Mouse (Mus musculus) kidney, postnatal 4 days (tissue): ENCODE results near the gene Gm20683.
"Not testable (repeated sequence)": the region's sequence is repeated elsewhere in the genome, so short reads cannot be mapped to it uniquely, and the experiment has no call there.

ENCODE experiments used
- DNase-seq, 2 experiments: peaks; one replicate each; pipeline ENCODE4 v3.0.0; 2021; ENCODE audit warnings: mixed read lengths in 2 of 2

Gm20683 gene

DNA sequence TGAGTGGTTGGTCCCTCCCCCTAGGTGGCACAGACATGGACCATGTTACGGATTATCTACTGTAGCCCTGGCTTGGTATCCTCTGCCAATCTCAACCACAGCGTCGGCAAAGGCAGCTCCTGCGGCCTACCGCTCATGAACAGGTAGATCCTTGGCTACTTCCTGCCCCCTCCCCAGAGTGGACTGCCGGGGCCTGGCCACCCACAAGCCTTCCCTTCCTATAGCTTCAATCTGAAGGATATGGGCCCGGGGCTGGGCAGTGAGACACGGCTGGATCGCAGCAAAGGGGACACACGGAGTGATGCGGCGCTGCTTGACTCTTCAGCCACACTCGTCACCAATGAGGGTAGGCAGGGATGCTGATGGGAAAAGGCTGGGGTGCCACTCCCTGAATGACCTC, 14.6 kb downstream of the Gm20683 start:
- no peak for DNase-seq

DNA sequence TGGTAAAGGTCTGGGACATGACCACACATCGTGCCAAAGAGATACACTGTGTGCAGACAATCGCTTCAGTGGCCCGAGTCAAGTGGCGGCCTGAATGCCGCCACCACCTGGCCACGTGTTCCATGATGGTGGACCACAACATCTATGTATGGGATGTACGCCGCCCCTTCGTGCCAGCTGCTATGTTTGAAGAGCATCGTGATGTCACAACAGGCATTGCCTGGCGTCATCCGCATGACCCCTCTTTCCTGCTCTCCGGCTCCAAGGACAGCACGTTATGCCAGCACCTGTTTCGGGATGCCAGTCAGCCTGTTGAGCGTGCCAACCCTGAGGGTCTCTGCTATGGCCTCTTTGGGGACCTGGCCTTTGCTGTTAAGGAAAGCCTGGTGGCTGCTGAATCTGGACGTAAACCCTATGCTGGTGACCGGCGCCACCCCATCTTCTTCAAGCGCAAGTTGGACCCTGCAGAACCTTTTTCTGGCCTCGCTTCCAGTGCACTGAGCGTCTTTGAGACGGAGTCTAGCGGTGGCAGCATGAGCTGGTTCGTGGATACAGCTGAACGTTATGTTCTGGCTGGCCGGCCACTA, 15.5 kb downstream of the Gm20683 start:
- no peak for DNase-seq

DNA sequence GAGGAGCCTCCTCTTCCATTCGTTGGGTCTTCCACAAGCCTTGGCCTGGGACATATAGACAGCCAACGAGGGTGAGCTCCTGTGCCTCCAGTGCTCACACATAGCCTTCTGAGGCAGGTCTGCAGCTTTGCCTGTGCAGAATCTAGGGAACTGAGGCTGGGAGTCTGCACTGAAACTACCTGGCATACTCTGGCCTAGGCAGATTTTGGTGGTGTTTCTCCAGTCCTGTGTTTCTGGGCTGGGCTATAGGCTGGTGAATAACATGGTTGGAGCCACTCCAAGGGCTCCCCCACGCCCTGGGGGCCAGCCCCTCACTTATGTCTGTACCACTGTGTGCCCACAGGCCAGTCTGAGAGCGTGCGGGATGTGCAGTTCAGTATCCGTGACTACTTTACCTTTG, 16.3 kb downstream of the Gm20683 start:
- no peak for DNase-seq

DNA sequence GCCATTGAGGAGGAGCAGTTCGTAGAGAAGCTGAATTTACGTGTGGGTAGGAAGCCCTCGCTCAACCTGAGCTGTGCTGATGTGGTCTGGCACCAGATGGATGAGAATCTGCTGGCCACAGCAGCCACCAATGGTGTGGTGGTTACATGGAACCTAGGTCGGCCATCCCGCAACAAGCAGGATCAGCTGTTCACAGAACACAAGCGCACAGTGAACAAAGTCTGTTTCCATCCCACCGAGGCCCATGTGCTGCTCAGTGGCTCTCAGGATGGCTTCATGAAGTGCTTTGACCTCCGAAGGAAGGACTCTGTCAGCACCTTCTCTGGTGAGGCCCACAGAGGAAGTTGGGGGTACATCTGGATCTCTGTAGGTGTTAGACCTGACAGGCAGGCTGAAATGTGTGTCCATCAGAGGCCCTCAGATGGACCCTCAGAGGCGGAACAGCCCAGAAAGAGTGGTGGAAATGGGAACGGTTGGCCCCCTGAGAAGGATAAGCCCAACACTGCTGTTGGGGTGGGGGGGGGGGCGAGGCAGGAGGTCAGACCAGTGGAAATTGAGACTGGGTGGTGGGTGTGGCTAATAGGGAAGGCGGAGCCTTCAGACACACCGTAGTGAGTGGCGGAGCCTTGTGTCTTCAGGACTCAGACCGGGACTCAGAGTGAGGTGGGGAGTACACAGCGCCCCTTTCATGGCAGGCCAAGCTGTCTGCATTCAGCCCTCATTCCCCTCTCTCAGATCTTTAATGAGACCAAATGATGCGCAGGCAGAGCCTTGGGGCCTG, 17.0 kb downstream of the Gm20683 start:
- DNase-seq = peak in 1 of 2 experiments; percentile 2

DNA sequence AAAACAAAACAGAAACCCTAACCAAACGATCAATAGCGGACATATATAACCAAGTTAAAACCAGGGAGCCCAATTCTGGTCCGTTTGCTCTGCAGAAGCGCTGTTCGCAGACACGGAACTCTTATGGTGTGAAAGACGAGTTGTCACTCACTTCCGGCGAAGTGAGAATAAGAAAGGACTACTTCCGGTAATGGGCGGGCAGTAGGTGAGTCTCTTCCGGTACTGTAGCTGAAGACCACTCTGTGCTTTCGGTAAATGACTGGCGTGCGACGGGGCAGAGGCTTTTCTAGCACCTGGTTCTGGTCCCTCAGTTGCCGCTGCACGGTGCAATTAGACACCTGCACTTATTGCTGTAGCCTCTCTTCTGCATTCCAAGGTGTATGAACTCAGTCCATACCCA, 18.1 kb downstream of the Gm20683 start, which contains the start of gene Wdr24:
Wdr24 (plus strand) TSS at position 176 of the 400 bp plus-strand sequence.
- peak; percentile 75 to 83 for DNase-seq

DNA sequence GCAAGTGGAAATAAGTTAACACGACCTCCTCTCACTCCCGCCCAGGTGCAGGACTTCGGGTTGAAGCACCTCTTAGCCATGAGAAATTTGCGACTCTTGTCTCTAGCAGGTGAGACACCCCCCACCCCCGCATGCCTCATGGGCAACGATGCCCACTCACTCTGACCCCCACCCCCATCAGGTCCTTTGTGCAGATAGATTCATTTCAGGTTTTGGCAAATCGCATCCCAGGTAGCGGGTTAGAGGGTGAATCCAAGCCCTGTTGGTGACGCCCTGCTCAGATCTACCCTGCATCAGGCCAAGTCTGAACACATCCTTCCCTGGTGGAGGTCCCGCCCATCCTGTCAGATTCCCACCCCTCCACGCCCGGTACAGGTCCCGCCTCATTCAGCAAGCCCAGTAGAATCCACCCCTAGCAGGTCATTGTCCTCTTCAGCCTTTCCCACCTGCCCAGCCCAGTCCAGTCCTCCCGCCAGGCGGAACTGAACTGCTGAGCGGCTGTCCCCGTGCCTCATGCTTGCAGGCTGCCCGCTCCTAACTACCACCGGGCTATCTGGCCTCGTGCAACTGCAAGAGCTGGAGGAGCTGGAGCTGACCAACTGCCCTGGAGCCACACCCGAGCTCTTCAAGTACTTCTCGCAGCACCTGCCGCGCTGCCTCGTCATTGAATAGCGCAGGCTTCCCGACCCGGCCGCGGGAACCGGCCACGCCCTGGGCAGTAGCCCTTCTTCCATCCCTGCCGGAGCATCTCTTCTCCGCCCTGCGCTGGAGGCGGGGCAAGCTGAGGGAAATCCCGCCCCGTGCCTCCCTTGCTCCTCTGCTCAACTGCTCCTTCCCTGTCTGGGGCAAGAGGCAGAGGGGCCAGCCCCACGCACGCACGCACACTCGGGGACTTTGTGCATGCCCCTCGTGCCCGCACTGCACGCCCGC, 22.4 kb downstream of the Gm20683 start:
- DNase-seq = peak in 1 of 2 experiments; percentile 33

DNA sequence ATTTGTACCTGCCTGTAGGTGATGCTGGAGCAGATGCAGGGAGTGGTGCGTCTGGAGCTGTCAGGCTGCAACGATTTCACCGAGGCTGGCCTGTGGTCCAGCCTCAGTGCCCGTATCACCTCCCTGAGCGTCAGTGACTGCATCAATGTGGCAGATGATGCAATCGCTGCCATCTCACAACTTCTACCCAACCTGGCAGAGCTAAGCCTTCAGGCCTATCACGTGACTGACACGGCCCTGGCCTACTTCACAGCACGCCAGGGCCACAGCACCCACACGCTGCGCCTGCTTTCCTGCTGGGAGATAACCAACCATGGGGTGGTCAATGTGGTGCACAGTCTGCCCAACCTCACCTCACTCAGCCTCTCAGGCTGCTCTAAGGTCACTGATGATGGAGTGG, 23.9 kb downstream of the Gm20683 start:
- no peak for DNase-seq

DNA sequence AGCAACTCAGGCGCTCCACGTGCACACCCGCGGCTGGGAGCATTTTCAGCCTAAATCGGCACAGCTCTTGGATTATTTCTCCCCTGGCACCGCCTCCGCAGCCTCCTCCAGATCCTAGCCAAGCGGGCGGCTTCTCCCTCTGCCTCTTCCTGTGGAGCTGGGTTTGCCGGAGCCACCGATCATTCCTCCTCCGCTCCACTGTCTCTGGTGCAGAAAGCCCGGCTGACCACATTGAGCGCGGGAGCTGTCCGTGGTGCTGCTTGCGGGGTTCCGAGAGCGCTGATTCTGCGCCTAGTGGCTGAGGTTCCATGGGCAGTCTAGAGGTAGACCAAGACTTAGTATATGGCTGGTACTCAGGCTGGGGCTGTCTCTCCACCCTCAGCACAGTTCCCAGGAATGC, 28.1 kb downstream of the Gm20683 start:
- DNase-seq = peak; percentile 97 to 98

DNA sequence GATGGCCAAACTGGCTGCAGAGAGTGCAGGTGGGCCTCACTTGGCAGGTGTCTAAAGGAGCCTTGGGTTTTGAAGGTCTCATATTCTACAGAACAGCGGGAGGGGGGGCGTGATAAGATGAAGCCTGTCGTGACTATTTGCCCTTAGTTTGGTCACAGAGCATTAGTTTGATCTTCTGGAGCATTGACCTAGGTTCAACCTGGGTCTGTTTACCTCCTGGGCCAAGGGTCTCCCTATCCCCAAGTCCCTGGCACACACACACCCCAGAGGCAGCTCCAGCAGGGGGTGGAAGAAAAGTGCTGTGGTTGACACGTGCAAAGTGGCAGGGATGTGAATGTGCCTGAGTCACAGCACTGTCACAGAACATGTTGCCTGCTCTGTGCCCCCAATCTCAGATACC, 30.7 kb downstream of the Gm20683 start:
- no peak for DNase-seq

DNA sequence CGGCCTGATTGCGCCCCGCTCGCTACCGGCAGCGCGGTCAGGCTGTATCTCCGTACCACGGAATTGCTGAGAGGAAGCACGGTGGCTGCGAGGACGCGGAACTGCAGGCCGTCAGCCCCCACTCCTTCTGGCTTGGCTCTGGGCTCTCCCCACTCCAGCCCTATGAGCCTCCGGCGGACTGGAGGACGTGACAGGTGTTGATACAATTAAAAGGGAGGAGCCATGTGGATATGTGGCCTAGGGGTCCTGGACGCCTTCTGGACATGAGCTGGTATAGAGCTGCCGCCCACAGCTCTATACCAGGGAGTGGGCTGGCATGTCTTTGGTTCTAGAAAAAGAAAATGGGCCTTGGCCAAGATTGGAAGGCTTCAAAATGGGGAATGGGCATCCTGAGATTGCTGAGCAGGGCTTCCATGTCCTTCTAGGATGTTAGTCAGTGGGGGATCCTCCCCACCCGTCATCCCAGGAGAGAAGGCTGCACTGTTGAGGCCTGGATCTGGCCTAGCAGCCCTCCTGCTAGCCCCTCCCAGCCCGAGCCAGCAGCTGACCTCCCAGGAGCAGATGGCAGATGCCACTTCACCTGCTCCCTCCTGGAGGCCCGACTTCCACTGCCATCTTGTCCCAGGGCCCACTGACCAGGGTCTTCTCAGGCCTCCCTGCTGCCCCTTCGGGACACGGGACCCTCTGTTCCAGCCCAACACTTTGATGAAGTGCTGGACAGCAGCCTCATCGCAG, 31.8 kb downstream of the Gm20683 start:
- DNase-seq = no peak

DNA sequence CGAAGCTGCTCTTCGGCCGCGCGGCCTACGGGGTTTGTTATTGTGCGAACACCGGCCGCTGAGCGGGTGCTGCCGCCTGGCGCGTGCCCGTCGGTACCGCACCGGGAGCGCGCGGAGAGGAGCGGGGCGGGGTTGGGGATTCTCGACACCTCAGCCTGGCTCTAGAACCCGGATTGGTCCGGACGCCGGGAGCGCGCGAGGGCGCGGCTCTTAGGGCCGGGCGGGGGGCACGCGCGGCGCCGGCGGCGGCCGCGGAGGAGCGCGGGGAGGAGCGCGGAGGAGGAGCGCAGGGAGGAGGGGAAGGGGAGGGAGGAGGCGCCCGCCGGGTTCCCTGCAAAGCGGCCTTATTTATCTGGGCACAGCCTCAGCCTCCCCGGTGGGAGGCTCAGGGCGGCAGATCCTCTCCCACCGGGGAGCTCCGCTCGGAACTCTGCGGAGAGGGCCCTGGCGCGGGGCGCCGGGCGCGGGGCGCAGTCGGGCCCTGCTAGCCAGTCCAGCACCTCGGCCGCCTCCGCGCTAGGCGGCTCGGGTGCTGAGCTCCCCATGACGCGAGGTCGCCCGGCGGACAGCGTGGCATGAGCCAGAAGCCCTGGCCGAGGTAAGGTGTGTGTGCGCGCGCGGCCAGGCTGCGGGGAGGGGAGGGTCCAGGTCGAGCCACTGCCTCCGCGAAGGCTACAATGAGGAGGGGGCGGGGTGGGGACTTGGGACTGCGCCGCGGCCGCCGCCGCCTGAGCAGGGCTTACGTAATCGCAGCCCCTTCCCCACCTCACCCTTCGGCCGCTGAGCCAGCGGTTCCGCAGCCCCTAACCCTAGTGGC, 32.6 kb downstream of the Gm20683 start, which contains the start of gene Fbxl16:
Fbxl16 (plus strand) TSS at position 297 of the 817 bp plus-strand sequence.
- peak; percentile 72 to 81 for DNase-seq

DNA sequence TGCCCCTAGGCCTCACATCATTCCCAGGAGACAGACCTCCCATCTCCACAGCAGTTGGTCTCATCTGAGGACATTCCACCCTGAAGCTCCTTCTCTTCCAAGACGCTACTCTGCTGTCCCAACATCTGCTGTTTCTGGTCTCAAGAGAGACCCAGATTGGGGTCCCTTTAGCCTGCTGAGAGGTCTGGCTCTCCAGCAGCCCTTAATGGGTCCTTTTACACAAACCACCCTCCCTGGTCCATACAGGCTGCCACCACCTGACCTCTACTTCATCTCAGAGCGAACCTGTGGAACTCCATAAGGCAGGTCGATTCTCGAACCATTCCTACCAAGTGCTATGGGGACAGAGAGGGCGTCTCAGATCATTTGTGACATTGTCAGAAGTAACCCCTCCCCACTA, 33.5 kb downstream of the Gm20683 start:
- DNase-seq = no peak

DNA sequence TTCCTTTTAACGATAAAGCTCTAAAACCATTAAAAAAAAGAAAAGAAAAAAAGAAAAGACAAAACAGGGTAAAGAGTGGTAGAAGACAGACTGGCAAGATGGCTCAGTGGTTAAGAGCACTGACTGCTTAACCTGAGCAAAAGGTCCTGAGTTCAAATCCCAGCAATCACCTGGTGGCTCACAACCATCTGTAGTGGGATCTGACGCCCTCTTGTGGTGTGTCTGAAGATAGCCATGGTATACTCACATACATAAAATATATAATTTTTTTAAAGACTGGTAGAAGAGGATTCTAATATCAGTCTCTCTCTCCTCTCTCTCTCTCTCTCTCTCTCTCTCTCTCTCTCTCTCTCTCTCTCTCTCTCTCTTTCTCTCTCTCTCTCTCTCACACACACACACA, 34.1 kb downstream of the Gm20683 start:
- not testable (repeated sequence) for DNase-seq

DNA sequence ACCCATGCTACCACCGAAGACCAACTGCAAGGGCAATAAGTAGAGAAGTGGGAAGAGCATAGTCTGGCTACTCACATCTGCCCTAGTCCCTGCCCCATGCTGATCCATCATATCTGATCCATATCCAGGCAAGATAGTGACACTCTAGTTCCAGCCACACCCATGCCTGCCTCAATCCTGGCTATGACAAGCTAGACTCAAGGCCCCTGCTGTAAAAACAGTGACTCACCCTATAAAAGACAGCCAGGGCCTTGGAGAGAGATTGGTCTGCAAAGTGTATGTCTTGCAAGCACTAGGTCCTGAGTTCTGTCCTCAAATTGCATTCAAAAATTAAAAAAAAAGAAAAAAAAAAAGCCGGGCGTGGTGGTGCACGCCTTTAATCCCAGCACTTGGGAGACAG, 35.1 kb downstream of the Gm20683 start:
- no peak for DNase-seq

DNA sequence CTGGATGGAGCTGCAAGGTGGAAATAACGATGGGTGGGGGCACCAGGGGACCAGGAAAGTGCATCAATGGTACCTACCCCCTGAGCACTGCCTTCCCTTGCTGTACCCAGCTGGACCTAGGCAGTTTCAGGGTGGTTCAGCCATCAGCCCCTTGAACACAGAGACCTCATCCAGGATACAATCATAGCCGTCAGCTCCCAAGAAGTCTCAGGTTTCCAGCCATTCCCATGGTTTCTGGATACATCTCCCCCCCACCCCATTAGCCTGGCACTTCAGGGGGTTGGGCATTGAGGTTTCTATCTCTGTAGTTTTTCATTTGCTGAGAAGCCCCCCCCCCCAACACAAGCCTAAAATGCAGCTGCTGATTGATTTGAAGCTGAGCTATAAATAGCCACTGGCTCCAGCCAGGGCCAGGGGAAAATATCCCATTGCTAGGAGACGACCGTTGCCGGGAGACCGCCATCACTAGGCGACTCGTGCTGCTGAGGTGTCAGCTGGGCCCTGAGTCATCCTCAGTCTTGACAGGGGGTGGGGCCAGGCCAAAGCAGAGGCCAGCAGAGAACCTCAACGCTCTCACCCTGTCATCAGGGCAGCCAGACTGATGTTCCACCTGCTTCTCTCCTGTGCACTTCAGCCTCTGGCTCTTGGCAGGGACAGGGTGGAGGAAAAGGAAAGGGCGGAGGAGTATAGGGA, 38.6 kb downstream of the Gm20683 start:
- no peak for DNase-seq

DNA sequence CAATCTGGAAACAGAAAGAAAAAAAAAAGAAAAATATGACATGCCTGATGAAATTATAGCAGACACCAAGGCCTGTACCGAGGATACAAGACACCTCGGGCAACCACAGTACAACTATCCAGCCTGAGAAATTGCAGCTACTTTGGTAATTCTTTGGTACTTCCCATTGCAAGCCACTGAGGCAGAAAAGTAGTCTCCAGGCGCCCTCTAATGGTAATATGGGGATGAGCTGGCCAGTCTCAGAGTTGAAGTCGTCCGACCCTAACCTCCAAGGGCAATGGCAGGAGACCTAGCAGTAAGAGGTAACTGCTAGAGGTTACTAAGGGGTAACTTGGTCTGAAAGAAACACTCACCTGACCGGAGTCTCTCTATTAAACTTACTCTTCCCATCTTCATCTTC, 40.5 kb downstream of the Gm20683 start:
- DNase-seq = peak; percentile 70 to 77

DNA sequence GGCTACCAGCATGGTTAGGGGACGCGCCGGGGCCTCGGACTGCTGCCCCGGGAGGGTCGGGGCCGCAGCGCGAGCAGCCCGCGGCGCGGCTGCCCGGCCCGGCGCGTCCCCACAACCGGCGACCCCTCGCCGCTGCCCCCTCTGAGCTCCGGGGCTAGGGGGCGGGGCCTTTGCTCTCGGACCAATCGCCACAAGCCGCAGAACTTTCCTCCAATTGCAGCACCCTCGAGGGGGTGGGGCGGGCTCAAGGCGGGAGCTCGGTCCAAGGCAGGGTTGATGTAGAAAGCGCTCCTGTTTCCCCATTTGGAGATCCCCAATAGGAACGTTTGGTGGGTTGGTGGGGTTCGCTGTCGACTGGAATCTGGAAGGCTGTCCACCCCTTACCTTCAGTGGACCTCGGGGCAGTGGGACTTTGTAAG, 44.6 kb downstream of the Gm20683 start, which contains the start of gene Metrn:
Metrn (minus strand) TSS at position 186 of the 419 bp plus-strand sequence.
- peak; percentile 94 to 96 for DNase-seq

DNA sequence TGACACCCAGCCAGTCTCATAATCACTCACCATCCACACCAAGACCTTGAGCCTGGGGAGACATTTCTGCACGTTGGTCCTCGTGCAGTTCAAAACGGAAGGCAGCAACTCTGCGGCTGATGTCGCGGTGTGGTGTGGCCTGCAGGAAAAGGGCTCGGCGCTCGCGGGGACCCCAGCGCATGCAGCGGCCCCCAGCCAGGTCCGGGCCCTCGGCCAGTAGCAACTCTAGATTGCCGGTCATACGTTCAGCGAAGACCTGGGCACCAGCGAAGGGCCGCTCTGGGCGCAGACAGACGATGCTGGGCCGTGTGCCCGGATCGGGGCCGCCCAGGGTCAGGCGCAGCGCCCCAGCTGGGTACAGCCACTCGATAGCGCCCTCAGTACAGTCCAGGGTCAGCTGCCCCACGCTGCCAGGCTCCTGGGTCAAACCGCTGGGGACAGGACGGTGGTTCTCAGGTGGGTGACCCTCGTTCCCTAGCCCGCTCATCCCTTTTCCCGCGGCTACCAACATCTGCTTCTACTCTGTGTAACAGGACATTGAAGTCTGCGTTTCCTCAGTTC, 45.3 kb downstream of the Gm20683 start:
- DNase-seq = peak; percentile 35 to 51

DNA sequence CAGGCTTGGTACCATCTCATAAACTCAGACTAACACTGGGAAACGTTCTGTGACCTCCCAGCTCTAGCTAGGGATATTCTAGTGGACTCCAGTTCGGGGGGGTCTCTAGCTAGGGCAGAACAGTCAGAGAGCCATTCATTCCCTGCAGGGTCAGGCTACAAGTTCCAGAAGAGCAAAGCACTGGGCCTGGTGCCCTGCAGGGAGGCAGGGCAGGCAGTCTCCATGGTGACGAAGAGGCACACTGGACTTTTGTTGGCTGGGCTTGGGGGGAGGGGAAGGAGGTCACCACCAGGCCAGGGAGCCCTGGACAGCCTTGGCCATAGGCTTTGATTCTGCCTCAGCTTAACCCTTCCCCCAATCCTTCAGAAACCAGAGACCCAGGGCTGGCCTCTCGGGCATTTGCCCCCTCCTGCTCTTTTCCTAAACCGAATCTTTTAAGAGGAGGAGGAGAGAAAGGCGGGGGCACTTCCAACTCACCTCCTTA, 45.9 kb downstream of the Gm20683 start, which contains the start of gene AC134908.4:
AC134908.4 (minus strand) TSS at position 51 of the 484 bp plus-strand sequence.
- DNase-seq = peak; percentile 51 to 72

DNA sequence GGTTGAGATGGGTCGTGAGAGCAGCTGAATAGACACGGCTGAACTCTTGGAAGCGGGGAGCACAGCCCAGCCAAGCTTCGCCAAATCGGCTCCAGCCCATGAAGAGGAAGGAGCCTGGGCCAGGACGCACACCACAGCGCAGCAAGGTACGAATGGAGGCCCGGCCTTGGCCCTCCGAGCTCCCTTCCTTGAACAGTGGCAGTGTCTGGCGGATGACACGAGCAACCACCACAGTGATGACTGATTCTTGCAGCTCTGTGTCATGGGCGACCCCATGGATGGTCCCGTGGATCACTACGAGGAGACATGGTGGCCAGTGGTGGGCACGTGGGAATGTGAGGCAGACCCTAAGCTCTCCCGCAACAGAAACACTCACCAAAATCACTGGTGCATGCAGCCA, 46.6 kb downstream of the Gm20683 start:
- DNase-seq = no peak
